Mouse (Mus musculus) ES-Bruce4 (cell line): Measurements from ENCODE around the gene Psmd1. TPM values are rescaled to one million over a fixed set of nuclear protein-coding genes. Genes with fewer than 3 reads are reported as not detected.

Experiments used
- H3K27ac ChIP-seq: 2 replicates; pipeline ENCODE4 v1.5.1; 2012; ENCODE audit warnings: low read length, inconsistent platforms; ENCODE audit not compliant: insufficient read depth
- H3K27me3 ChIP-seq: 2 replicates; pipeline ENCODE4 v1.6.1; 2012; ENCODE audit warnings: mild to moderate bottlenecking, low read length, inconsistent platforms; ENCODE audit not compliant: control insufficient read depth, poor library complexity, insufficient read depth, severe bottlenecking
- H3K36me3 ChIP-seq: 2 replicates; pipeline ENCODE4 v1.6.1; 2012; ENCODE audit warnings: inconsistent platforms, mild to moderate bottlenecking, low read length, moderate library complexity; ENCODE audit not compliant: control insufficient read depth, poor library complexity, insufficient read depth, severe bottlenecking
- H3K4me1 ChIP-seq: one replicate; pipeline ENCODE4 v1.8.1; 2011; ENCODE audit warnings: low read length; ENCODE audit not compliant: control insufficient read depth, insufficient read depth
- H3K4me3 ChIP-seq: 2 replicates; pipeline ENCODE4 v1.5.1; 2011; ENCODE audit warnings: low read depth, mild to moderate bottlenecking, low read length
- H3K9ac ChIP-seq: 2 replicates; pipeline ENCODE4 v1.6.1; 2012; ENCODE audit warnings: low read depth, mild to moderate bottlenecking, inconsistent platforms; ENCODE audit not compliant: poor library complexity, severe bottlenecking
- H3K9me3 ChIP-seq: replicated peaks from 2 replicates; pipeline ENCODE4 v1.6.1; 2012; ENCODE audit warnings: mild to moderate bottlenecking, low read length, inconsistent platforms; ENCODE audit not compliant: control insufficient read depth, poor library complexity, insufficient read depth, severe bottlenecking
- CTCF ChIP-seq: IDR thresholded peaks from one replicate; pipeline ENCODE4 v1.8.1; 2011; ENCODE audit warnings: low read depth, low read length
- EP300 ChIP-seq: IDR thresholded peaks from 2 replicates; pipeline ENCODE4 v1.6.1; 2011; ENCODE audit warnings: low read depth, low read length; ENCODE audit not compliant: insufficient read depth
- POLR2A ChIP-seq: IDR thresholded peaks from one replicate; pipeline ENCODE4 v1.8.1; 2011; ENCODE audit warnings: low read length; ENCODE audit not compliant: insufficient read depth
- polyA plus RNA-seq: library from polyadenylated mRNA; stranded (reverse); fragments of >200 nt; gene quantifications from 2 replicates; pipeline ENCODE4 v1.2.4, GENCODE M21; 2011; ENCODE audit warnings: low read depth; ENCODE audit not compliant: missing spikeins, insufficient read depth, insufficient read length

Psmd1 gene
- polyA plus RNA-seq, 1 experiment = 180 TPM

DNA sequence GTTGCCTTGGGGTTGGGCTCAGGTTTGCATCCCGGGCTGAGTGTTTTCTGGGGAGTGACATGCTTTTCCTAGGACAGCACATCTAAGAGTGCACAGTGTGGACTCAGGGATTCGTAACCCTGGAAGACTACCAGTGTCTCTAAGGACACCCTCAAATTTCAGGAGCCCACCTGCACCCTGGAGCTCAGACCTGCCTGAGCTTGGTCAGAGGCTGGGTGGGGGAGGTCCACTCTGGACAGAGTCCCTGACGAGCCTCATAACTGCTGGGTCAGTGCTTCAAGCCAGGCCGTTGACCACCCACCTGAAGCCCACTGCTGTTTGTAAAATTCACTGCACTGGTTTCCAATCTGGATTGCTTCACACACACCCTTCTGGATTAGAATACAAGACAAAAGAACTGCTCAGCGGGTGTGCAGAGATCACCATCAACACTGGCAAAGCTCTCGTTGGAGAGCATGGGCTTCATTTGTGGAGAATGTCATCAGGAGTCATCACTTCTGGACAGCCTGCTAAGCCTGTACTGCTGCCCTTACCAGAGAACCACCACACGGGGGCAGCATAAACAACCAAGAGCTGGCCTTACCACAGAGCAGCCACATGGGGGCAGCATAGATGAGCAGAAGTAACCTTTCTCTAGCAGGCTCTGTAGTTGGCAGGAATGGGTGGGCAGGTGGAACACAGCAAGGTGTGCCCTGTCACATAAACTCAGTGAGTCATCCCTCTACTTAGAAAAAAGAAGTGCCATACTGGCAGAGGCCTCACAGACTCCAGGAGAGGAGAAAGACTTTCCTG, 114.5 kb downstream of the Psmd1 start:
- peak; percentile 75 for TF ChIP-seq EP300
- TF ChIP-seq POLR2A = no peak
- peak; percentile 100 for TF ChIP-seq CTCF
- Histone ChIP-seq H3K4me1 (peaks cover 10% of the 10 kb centered on the region), H3K9me3 (no peaks in the 10 kb centered on the region), H3K27me3 (no peaks in the 10 kb centered on the region), H3K4me3 (no peak overlapping the region), H3K9ac (no peak overlapping the region), H3K27ac (no peak overlapping the region), H3K36me3 (no peaks in the 10 kb centered on the region)

DNA sequence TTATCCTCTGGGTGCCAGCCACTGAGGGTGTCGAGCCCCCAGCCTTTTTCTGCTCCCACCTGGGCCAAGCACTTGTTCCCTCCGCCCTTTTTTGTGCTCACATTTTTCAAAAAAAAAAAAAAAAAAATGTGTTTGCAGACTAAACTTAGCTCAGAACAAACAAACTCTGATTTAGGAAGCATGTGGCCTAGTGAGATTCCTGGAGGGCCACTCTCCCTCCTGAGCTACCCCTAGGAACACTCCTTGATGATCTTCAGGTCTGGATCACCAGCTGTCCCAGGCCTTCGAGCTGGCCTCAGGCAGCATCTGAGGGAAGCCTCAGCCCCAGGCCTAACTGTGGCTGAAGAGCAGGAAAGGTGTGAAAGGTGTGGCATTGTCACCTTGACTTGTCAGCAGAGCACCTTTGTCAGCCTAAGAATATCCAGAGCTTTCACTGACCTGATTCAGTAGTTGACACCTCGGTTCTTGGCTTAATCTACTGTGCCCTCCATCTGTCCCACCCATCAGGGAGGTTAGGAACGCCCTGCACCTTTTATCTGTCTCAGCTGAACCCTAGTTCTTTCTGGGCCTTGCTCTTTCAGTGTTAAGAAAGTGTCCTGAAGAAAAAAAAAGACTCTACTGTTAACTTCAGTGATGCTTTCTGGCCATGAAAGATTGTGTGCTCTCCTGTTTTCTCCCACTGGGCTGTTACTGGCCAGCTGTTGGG, 118.0 kb downstream of the Psmd1 start:
- Histone ChIP-seq H3K4me1 (peaks cover 13% of the 10 kb centered on the region), H3K36me3 (no peaks in the 10 kb centered on the region), H3K27me3 (no peaks in the 10 kb centered on the region), H3K27ac (no peak overlapping the region), H3K4me3 (no peak overlapping the region), H3K9ac (no peak overlapping the region), H3K9me3 (no peaks in the 10 kb centered on the region)
- TF ChIP-seq CTCF (no peak), EP300 (peak; percentile 84), POLR2A (no peak)

DNA sequence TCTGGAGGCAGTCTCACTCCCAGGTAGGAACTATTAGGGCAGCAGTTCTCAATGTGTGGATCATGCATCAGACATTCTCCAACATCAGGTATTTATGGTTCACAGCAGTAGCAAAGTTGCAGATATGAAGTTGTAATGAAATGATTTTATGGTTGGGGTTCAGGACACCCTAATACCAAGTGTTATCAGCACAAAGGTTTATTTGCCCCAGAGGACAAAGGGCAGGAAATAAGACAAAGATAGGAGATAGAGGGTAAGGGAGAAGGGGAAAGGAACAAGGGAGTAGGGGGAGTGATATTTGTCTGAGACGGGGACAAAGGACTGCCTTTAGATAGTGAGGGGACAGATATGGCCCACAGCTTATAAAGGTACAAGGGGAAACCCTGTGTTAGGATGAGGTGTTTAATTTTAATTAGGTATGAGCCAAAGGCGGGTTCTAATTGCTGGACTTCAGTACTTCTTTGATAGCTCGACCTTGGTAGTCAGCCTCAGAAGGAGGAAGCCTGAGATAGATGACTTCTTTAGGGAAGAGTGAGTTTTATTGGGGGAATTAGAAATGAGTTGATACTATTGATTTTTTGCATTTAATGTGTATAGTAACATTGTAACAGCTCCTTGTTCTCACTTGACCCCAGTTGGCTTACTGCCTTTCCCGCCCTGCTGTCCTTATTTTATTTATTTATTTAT, 119.5 kb downstream of the Psmd1 start:
- Histone ChIP-seq H3K9ac (no peak overlapping the region), H3K36me3 (no peaks in the 10 kb centered on the region), H3K4me1 (peaks cover 17% of the 10 kb centered on the region), H3K4me3 (no peak overlapping the region), H3K27me3 (no peaks in the 10 kb centered on the region), H3K27ac (no peak overlapping the region), H3K9me3 (no peaks in the 10 kb centered on the region)
- TF ChIP-seq EP300 (no peak), CTCF (no peak), POLR2A (no peak)

DNA sequence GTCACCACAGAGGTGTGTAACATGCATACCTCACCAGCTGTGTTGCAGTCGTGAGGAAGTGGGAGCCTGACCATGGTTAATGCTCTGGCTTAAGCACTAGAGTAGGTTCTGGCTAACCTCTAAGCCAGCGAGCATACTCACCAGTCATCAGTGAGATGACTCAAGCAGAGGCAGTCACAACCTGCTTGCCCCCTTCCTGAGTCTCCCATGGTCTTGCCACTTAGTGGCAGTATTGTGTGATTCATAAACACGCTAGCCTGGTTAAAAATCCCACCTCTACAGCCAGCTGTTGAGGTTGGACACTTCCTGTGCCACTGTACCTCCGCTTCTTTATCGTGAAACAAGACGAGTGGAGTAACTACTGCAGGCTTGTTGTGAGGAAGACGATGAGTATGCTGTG, 122.6 kb downstream of the Psmd1 start:
- Histone ChIP-seq H3K27ac (peak overlapping the region; percentile 10; the same call in 1 of the 2 replicates), H3K4me3 (no peak overlapping the region), H3K4me1 (peaks cover 11% of the 10 kb centered on the region), H3K9me3 (no peaks in the 10 kb centered on the region), H3K27me3 (no peaks in the 10 kb centered on the region), H3K9ac (no peak overlapping the region), H3K36me3 (no peaks in the 10 kb centered on the region)
- TF ChIP-seq EP300 = no peak
- TF ChIP-seq POLR2A = no peak
- TF ChIP-seq CTCF = no peak

DNA sequence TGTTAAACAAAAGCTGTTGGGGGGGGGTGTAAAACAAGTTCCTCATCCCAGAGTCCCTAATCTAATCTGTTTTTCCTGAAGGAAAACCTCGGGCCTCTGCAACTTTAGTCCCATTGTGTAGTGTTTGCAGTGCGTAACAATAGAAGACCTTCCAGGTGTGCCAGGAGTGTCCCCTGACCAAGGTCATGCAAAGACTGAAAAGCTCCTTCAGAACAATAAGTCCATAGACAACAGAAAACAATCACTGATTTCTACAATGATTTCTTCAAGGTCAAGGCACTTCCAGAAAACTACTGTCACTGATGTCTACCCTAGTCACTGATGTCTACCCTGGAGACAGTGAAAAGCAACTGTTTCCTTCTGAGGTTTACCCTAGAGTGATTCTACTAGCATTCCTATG, 123.7 kb downstream of the Psmd1 start:
- Histone ChIP-seq H3K4me3 (no peak overlapping the region), H3K27me3 (no peaks in the 10 kb centered on the region), H3K36me3 (no peaks in the 10 kb centered on the region), H3K9ac (no peak overlapping the region), H3K4me1 (peaks cover 8% of the 10 kb centered on the region), H3K9me3 (no peaks in the 10 kb centered on the region), H3K27ac (peak overlapping the region; percentile 86)
- TF ChIP-seq EP300 (peak; percentile 76; the same call in 1 of the 2 replicates), POLR2A (no peak), CTCF (no peak)

DNA sequence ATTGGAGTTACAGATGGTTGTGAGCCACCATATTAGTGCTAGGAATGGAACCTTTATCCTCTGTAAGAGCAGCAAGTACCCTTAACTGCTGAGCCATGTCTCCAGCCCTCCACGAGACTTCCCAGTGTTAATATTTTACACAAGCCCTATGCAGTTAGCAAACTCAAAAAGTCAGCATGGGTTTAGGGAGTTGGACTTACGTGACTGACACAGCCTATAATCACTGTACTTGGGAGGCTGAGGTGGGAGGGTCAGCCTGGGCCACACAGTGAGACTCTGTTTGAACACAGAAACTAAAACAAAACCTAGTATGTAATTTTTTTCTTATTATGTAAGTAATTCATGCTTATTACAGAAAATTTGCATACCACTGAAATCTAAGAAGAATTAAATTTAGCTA, 124.1 kb downstream of the Psmd1 start:
- H3K27ac ChIP-seq = peak overlapping the region; percentile 86
- H3K27me3 ChIP-seq = no peaks in the 10 kb centered on the region
- H3K9ac ChIP-seq = no peak overlapping the region
- TF ChIP-seq EP300 = no peak
- TF ChIP-seq POLR2A = no peak
- TF ChIP-seq CTCF = no peak
- H3K36me3 ChIP-seq = no peaks in the 10 kb centered on the region
- peaks cover 7% of the 10 kb centered on the region for H3K4me1 ChIP-seq
- H3K4me3 ChIP-seq = no peak overlapping the region
- no peaks in the 10 kb centered on the region for H3K9me3 ChIP-seq

Other genes with a start within 250 kb of the Psmd1 start
- 51.2 and 57.5 TPM in 2 replicates for gene Itm2c, start 170.1 kb upstream of the Psmd1 start, polyA plus RNA-seq
- gene 4933407L21Rik, start 135.9 kb upstream of the Psmd1 start, polyA plus RNA-seq = not detected in 2 replicates
- not detected in 2 replicates for gene Gpr55, start 103.4 kb upstream of the Psmd1 start, polyA plus RNA-seq
- gene Spata3, start 47.6 kb upstream of the Psmd1 start, polyA plus RNA-seq = not detected in 2 replicates
- gene 2810459M11Rik, start 18.5 kb upstream of the Psmd1 start, polyA plus RNA-seq = 0.42 TPM in 1 of 2 replicates, not detected in the other
- not detected in 2 replicates for gene Htr2b, start 47.6 kb downstream of the Psmd1 start, polyA plus RNA-seq
- 4.1 TPM in 1 of 2 replicates, not detected in the other for gene Gm21972, start 69.2 kb downstream of the Psmd1 start, polyA plus RNA-seq
- gene Armc9, start 90.4 kb downstream of the Psmd1 start, polyA plus RNA-seq = 13.7 and 15.5 TPM in 2 replicates
- 54.9 and 55.3 TPM in 2 replicates for gene B3gnt7, start 238.4 kb downstream of the Psmd1 start, polyA plus RNA-seq